In the genomic region with DNA sequence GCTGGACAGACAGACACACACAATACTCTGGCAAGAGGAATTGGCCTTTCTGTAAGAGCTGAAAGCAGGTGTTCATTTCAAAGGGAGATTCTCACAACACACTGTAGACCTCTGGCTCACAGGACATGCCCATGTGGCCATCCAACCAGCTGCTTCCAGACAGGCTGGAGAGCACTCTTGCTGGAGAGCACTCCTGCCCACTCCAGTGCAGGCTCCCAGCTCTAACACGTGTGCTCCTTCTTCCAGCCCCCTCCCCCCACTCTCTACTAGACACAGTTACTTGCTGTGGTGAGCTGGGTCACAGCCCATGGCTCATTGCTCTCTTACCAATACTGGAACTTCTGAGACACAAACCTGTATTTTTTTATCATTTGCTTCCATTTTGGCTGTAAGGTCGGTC, we compare ENCODE assay signal across 14 mouse cellular contexts. TPM values are rescaled to one million over a fixed set of nuclear protein-coding genes. Genes with fewer than 3 reads are reported as not detected.
DNase-seq lines count a peak whose midpoint lies in the region; ATAC-seq and TF ChIP-seq lines count a peak whose summit lies in the region.
"Had no signal": no experiment of that assay in that cellular context is flagged by ENCODE, and none has a peak within 500 bp of the region (broad histone marks: within the 10 kb centered on the region; RNA-seq: fewer than 3 reads in every experiment).

No protein-coding gene starts in this region.

- H3K27ac ChIP-seq in forebrain, embryonic 14.5 days (ENCODE audit: low read depth, low read length): no peak overlapping the region
- H3K27ac ChIP-seq in forebrain, embryonic 15.5 days (replicated peaks): no peak overlapping the region
- no peak overlapping the region for H3K27ac ChIP-seq in left cerebral cortex, adult 2 months
- H3K27ac ChIP-seq: heart, adult 2 months had no signal

- H3ac ChIP-seq in myocyte (ENCODE audit: control insufficient read depth, insufficient read length): no peak overlapping the region

- H3K9me3 ChIP-seq in forebrain, embryonic 14.5 days (replicated peaks; ENCODE audit: control insufficient read depth, low read length): no peaks in the 10 kb centered on the region
- H3K9me3 ChIP-seq in forebrain, embryonic 15.5 days: no peaks in the 10 kb centered on the region

- TF ChIP-seq POLR2A in lung, adult 2 months (IDR thresholded peaks at IDR 0.05; ENCODE audit: borderline replicate concordance, extremely low read depth, low read depth, low read length): no peak
- TF ChIP-seq POLR2A in myocyte (IDR thresholded peaks at IDR 0.05; ENCODE audit: insufficient read length, low read depth): no peak

- H3K79me2 ChIP-seq in myocyte (ENCODE audit: control insufficient read depth, insufficient read depth): no peaks in the 10 kb centered on the region

- H3K9ac ChIP-seq in forebrain, embryonic 14.5 days (ENCODE audit: low read length): no peak overlapping the region
- H3K9ac ChIP-seq in forebrain, embryonic 15.5 days (replicated peaks): no peak overlapping the region

- no peak for TF ChIP-seq CTCF in left cerebral cortex, adult 2 months (IDR thresholded peaks at IDR 0.05)
- TF ChIP-seq CTCF in lung, adult 2 months (IDR thresholded peaks at IDR 0.05; ENCODE audit: insufficient read depth, low read length): no peak

- H3K4me3 ChIP-seq in forebrain, embryonic 14.5 days (ENCODE audit: low read depth, low read length): no peak overlapping the region
- H3K4me3 ChIP-seq in forebrain, embryonic 15.5 days: no peak overlapping the region
- no peak overlapping the region for H3K4me3 ChIP-seq in left cerebral cortex, adult 2 months
- no peak overlapping the region for H3K4me3 ChIP-seq in lung, adult 2 months (replicated peaks; ENCODE audit: extremely low read depth, low read depth, low read length)
- H3K4me3 ChIP-seq in myocyte: no peak overlapping the region
- H3K4me3 ChIP-seq: heart, adult 2 months had no signal

- WGBS in forebrain, embryonic 14.5 days: 47% methylated on average over 2 of the region's 2 CpGs
- WGBS in forebrain, embryonic 15.5 days: 43% methylated on average over 2 of the region's 2 CpGs
- 34% methylated on average over 2 of the region's 2 CpGs for WGBS in lung, adult 2 months

- no peaks in the 10 kb centered on the region for H3K27me3 ChIP-seq in forebrain, embryonic 14.5 days (replicated peaks; ENCODE audit: control insufficient read depth, insufficient read depth, low read length)
- H3K27me3 ChIP-seq in forebrain, embryonic 15.5 days: no peaks in the 10 kb centered on the region
- H3K27me3 ChIP-seq in myocyte (ENCODE audit: control insufficient read depth, insufficient read depth, insufficient read length): no peaks in the 10 kb centered on the region

- no peak overlapping the region for H3K4me2 ChIP-seq in forebrain, embryonic 14.5 days (ENCODE audit: low read length)
- H3K4me2 ChIP-seq in forebrain, embryonic 15.5 days (replicated peaks): no peak overlapping the region
- no peak overlapping the region for H3K4me2 ChIP-seq in myocyte (ENCODE audit: low read depth)
- H3K4me2 ChIP-seq: liver, embryonic 11.5 days had no signal

- ATAC-seq in forebrain, embryonic 14.5 days: peak; percentile 60; the same call in 1 of the 2 replicates
- no peak for ATAC-seq in forebrain, embryonic 15.5 days (replicated peaks)

- H3K36me3 ChIP-seq in forebrain, embryonic 14.5 days (ENCODE audit: control insufficient read depth, insufficient read depth, low read length): no peaks in the 10 kb centered on the region
- H3K36me3 ChIP-seq in forebrain, embryonic 15.5 days: no peaks in the 10 kb centered on the region
- no peaks in the 10 kb centered on the region for H3K36me3 ChIP-seq in myocyte (ENCODE audit: control insufficient read depth, insufficient read depth)

- intact Hi-C loops in left cerebral cortex, postnatal 4 days (cut with DNase I): no loop called here
- intact Hi-C loops in left cerebral cortex, adult 2 months (cut with DNase I): no loop called here

- H3K4me1 ChIP-seq in forebrain, embryonic 14.5 days (ENCODE audit: control insufficient read depth, insufficient read depth, low read length): no peaks in the 10 kb centered on the region
- peaks cover 6% of the 10 kb centered on the region; the same call in 1 of the 2 replicates for H3K4me1 ChIP-seq in forebrain, embryonic 15.5 days
- no peaks in the 10 kb centered on the region for H3K4me1 ChIP-seq in lung, adult 2 months (ENCODE audit: control insufficient read depth, insufficient read depth, low read length)

- no peak for DNase-seq in forebrain, embryonic 14.5 days (ENCODE audit: low spot score)
- peak; percentile 14 for DNase-seq in left cerebral cortex, postnatal 4 days
- DNase-seq in left cerebral cortex, adult 2 months (ENCODE audit: extremely low spot score in 1 of 2, low spot score in 2 of 2): no peak
- DNase-seq in lung, adult 2 months: peak; percentile 73
- no peak for DNase-seq in testis, postnatal 10 days (ENCODE audit: low spot score)
- DNase-seq: adrenal gland, postnatal 25 days; heart, adult 2 months; kidney, adult 18-20 months; right cerebral cortex, adult 18-20 months; thymus, postnatal 4 days had no signal

TF ChIP-seq in myocyte, 11 proteins besides CTCF, POLR2A, EP300 and RAD21:
- TF ChIP-seq CEBPB (IDR thresholded peaks at IDR 0.05; ENCODE audit: insufficient read depth, poor library complexity, severe bottlenecking) (no peak), MYOD1 (IDR thresholded peaks at IDR 0.05; ENCODE audit: control insufficient read depth in 1 of 3, insufficient read length in 2 of 3, low read depth in 2 of 3) (peak in 2 of 3 experiments; percentile 37 to 48), MYOG (IDR thresholded peaks at IDR 0.05; ENCODE audit: control insufficient read depth in 1 of 3, insufficient read depth in 1 of 3, insufficient read length in 2 of 3, low read depth in 2 of 3) (peak in 2 of 3 experiments; percentile 34 to 66), E2F4 (IDR thresholded peaks at IDR 0.05; ENCODE audit: insufficient read depth) (no peak)

RNA-seq across cellular contexts. Expression of a gene that starts 16.7 kb away (rescaled TPM):
- 1.1 and 1.4 TPM in 2 replicates for polyA plus RNA-seq in forebrain, embryonic 14.5 days (2014; fragmentation: Nextera tagmentation; extraction: Ambion mirVana)
- polyA plus RNA-seq in forebrain, embryonic 15.5 days (2015; fragmentation: Nextera tagmentation; extraction: Ambion mirVana): 1.5 and 1.6 TPM in 2 replicates
- total RNA-seq in left cerebral cortex, postnatal 4 days (2021): 1 to 10 TPM; 1.7 to 2.0 TPM
- total RNA-seq in left cerebral cortex, adult 2 months (2021): 1 to 10 TPM; 1.4 to 2.1 TPM
- 0.91 and 1.0 TPM in 2 replicates for polyA plus RNA-seq in lung, adult 2 months (2012; rRNA removed)
- 0.18 TPM for polyA plus RNA-seq in myocyte (2012; fragmentation: generic; extraction: Trizol)

RNA-seq across cellular contexts. Expression of a gene that starts 24.9 kb away (rescaled TPM):
- 0.60 and 1.4 TPM in 2 replicates for polyA plus RNA-seq in forebrain, embryonic 14.5 days (2014; fragmentation: Nextera tagmentation; extraction: Ambion mirVana)
- 0.65 and 0.69 TPM in 2 replicates for polyA plus RNA-seq in forebrain, embryonic 15.5 days (2015; fragmentation: Nextera tagmentation; extraction: Ambion mirVana)
- 1 to 10 TPM; 1.9 to 3.3 TPM for total RNA-seq in left cerebral cortex, postnatal 4 days (2021)
- 1 to 10 TPM; 2.3 to 2.8 TPM for total RNA-seq in left cerebral cortex, adult 2 months (2021)
- polyA plus RNA-seq in lung, adult 2 months (2012; rRNA removed): 8.4 and 18.2 TPM in 2 replicates
- 32.7 TPM for polyA plus RNA-seq in myocyte (2012; fragmentation: generic; extraction: Trizol)
- total RNA-seq: hematopoietic stem cell, adult 5-6 weeks had no signal

RNA-seq across cellular contexts. Expression of a gene that starts 30.2 kb away (rescaled TPM):
- 188 and 204 TPM in 2 replicates for polyA plus RNA-seq in forebrain, embryonic 14.5 days (2014; fragmentation: Nextera tagmentation; extraction: Ambion mirVana)
- polyA plus RNA-seq in forebrain, embryonic 15.5 days (2015; fragmentation: Nextera tagmentation; extraction: Ambion mirVana): 163 and 175 TPM in 2 replicates
- total RNA-seq in left cerebral cortex, postnatal 4 days (2021): 100 to 1,000 TPM in 1 of 2 experiments, 10 to 100 TPM in 1; 93.0 to 117 TPM
- 10 to 100 TPM; 68.4 to 72.4 TPM for total RNA-seq in left cerebral cortex, adult 2 months (2021)
- polyA plus RNA-seq in lung, adult 2 months (2012; rRNA removed): 81.5 and 84.8 TPM in 2 replicates
- polyA plus RNA-seq in myocyte (2012; fragmentation: generic; extraction: Trizol): 16.4 TPM

RNA-seq across cellular contexts. Expression of a gene that starts 47.9 kb away (rescaled TPM):
- 520 and 536 TPM in 2 replicates for polyA plus RNA-seq in forebrain, embryonic 14.5 days (2014; fragmentation: Nextera tagmentation; extraction: Ambion mirVana)
- polyA plus RNA-seq in forebrain, embryonic 15.5 days (2015; fragmentation: Nextera tagmentation; extraction: Ambion mirVana): 543 and 563 TPM in 2 replicates
- 100 to 1,000 TPM; 102 to 103 TPM for total RNA-seq in left cerebral cortex, postnatal 4 days (2021)
- 10 to 100 TPM; 49.5 to 61.2 TPM for total RNA-seq in left cerebral cortex, adult 2 months (2021)
- 27.4 and 38.0 TPM in 2 replicates for polyA plus RNA-seq in lung, adult 2 months (2012; rRNA removed)
- 120 TPM for polyA plus RNA-seq in myocyte (2012; fragmentation: generic; extraction: Trizol)

Comparison
In these comparisons a context has a peak if more than half of its experiments do, and no peak if none do; other contexts are left out.
1. DNase-seq: peak in left cerebral cortex, postnatal 4 days (single experiment) and lung, adult 2 months (single experiment); none in forebrain, embryonic 14.5 days (single experiment), left cerebral cortex, adult 2 months (0 of 2) and testis, postnatal 10 days (single experiment).